Mouse (Mus musculus) limb, embryonic 15.5 days (tissue): ENCODE results near the gene Car11. TPM values are rescaled to one million over a fixed set of nuclear protein-coding genes. Genes with fewer than 3 reads are reported as not detected.
"Not testable (repeated sequence)": the region's sequence is repeated elsewhere in the genome, so short reads cannot be mapped to it uniquely, and the experiment has no call there.

Experiments used
- ATAC-seq: fragments of 200-750 bp; cut with Nextera tagmentation; 2 replicates; pipeline ENCODE4 v1.8.0; 2017; ENCODE audit warnings: low read depth, moderate TSS enrichment; ENCODE audit not compliant: insufficient number of reproducible peaks, low FRiP score, low TSS enrichment
- H3K27ac ChIP-seq: fragments of 300-500 bp; sonication (generic); 2 replicates; pipeline ENCODE4 v1.5.1; 2015; ENCODE audit warnings: moderate library complexity, mild to moderate bottlenecking, inconsistent platforms
- H3K27me3 ChIP-seq: fragments of 300-500 bp; sonication (generic); 2 replicates; pipeline ENCODE4 v1.6.1; 2015; ENCODE audit warnings: inconsistent platforms
- H3K36me3 ChIP-seq: fragments of 300-500 bp; sonication (generic); 2 replicates; pipeline ENCODE4 v1.6.1; 2015; ENCODE audit warnings: inconsistent platforms
- H3K4me1 ChIP-seq: fragments of 300-500 bp; sonication (generic); 2 replicates; pipeline ENCODE4 v1.6.1; 2015; ENCODE audit warnings: inconsistent platforms
- H3K4me2 ChIP-seq: fragments of 300-500 bp; sonication (generic); 2 replicates; pipeline ENCODE4 v1.6.1; 2015; ENCODE audit warnings: mild to moderate bottlenecking, inconsistent platforms
- H3K4me3 ChIP-seq: fragments of 300-500 bp; sonication (generic); 2 replicates; pipeline ENCODE4 v1.5.1; 2015; ENCODE audit warnings: mild to moderate bottlenecking, inconsistent platforms
- H3K9ac ChIP-seq: fragments of 300-500 bp; sonication (generic); 2 replicates; pipeline ENCODE4 v1.6.1; 2015; ENCODE audit warnings: inconsistent platforms
- H3K9me3 ChIP-seq: fragments of 300-500 bp; sonication (generic); 2 replicates; pipeline ENCODE4 v1.6.1; 2016; ENCODE audit warnings: inconsistent platforms
- WGBS: fragments of 180-500 bp; shearing (Covaris S2); methylation state at CpG from one replicate; pipeline ENCODE4 v1.1.7; 2015; 5-methylcytosine and 5-hydroxymethylcytosine counted together
- polyA plus RNA-seq: library from polyadenylated mRNA; unstranded; fragments of >200 nt; fragmentation: Nextera tagmentation; extraction: Ambion mirVana; gene quantifications from 2 replicates; pipeline ENCODE4 v1.2.1, GENCODE M21; 2015

The Car11 gene
- 13.3 and 13.7 TPM in 2 replicates for polyA plus RNA-seq

DNA sequence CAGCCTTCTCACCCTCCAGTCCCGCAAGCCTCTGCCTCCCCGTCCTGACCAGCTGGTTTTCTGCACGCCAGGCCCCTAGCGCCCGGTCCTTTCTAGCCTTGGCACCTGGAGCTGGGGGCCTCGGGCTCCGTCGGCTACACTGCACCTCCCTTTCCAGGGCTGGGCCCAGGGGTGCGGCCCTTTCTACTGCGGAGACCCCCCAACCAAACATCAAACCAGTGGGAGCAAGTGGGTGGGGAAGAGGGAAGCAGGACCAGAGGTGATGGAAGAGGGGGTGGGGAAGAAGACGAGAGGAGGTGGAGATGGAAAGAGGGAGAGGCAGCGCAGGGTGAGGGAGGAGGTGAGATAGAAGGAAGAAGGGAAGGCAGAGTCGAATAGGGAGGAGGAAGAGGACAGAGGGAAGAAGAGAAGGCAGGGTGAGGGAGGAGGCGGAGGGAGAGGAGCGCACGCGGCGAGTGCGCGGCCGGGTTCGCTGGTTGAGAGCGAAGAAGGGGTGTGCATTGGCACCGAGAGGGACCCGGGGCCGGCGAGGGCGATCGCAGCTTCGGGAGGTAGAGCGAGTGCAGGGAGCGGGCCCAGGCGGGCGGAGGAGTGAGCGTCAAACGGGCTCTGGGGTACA, at the start of gene Car11:
TSS of gene Car11 (plus strand) at position 321 of the 619 bp plus-strand sequence.
- Histone ChIP-seq H3K27ac (no peak within 1 kb of the TSS), H3K27me3 (peaks cover 24% of the 10 kb centered on the region), H3K9me3 (no peaks in the 10 kb centered on the region), H3K4me1 (peaks cover 35% of the 10 kb centered on the region), H3K9ac (peak within 1 kb of the TSS; percentile 54), H3K4me3 (peak within 1 kb of the TSS; percentile 47), H3K36me3 (no peaks in the 10 kb centered on the region), H3K4me2 (peak within 1 kb of the TSS; percentile 92)
- WGBS = 1% methylated on average over 36 of the region's 36 CpGs
- no peak for ATAC-seq

GRCm38 (mm10) chr7:45650484-45650883, 49.2 kb upstream of the Car11 start:
- ATAC-seq, H3K9ac ChIP-seq, H3K4me3 ChIP-seq, H3K4me1 ChIP-seq, H3K36me3 ChIP-seq, H3K4me2 ChIP-seq, H3K27me3 ChIP-seq, H3K27ac ChIP-seq, H3K9me3 ChIP-seq: not testable (repeated sequence)
- WGBS = 93% methylated on average over 20 of the region's 20 CpGs

- peaks cover 12% of the 10 kb centered on the region for H3K4me1 ChIP-seq
- H3K9ac ChIP-seq = no peak overlapping the region
- H3K4me2 ChIP-seq = peak overlapping the region; percentile 15; the same call in 1 of the 2 replicates
- no peaks in the 10 kb centered on the region for H3K9me3 ChIP-seq
- ATAC-seq = no peak
- no peak overlapping the region for H3K4me3 ChIP-seq
- H3K36me3 ChIP-seq = no peaks in the 10 kb centered on the region
- H3K27ac ChIP-seq = peak overlapping the region; percentile 35
- 34% methylated on average over 17 of the region's 17 CpGs for WGBS
- H3K27me3 ChIP-seq = no peaks in the 10 kb centered on the region
These were observed 45.1 kb upstream of the Car11 start for GRCm38 (mm10) chr7:45654424-45655047.

GRCm38 (mm10) chr7:45660746-45661478, 38.7 kb upstream of the Car11 start:
- Histone ChIP-seq H3K9me3 (no peaks in the 10 kb centered on the region), H3K27ac (0 out of 2 replicates have a peak overlapping the region, but pooled peaks have one; percentile 0)

DNA sequence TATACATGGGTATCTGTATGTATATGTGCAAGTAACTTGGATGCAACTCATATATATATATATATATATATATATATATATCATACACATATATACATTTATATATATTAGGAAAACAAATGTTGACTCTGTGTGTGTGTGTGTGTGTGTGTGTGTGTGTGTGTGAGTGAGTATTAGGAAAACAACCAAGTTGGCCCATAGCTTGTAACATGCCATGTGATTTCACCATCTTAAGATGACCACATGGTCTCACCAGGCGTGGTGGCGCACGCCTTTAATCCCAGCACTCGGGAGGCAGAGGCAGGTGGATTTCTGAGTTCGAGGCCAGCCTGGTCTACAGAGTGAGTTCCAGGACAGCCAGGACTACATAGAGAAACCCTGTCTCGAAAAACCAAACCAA, 37.9 kb upstream of the Car11 start:
- H3K9me3 ChIP-seq, H3K4me1 ChIP-seq, H3K27me3 ChIP-seq, H3K36me3 ChIP-seq, H3K4me3 ChIP-seq, H3K9ac ChIP-seq, ATAC-seq, H3K27ac ChIP-seq, H3K4me2 ChIP-seq: not testable (repeated sequence)
- 91% methylated on average over 6 of the region's 6 CpGs for WGBS

More at GRCm38 (mm10) chr7:45660746-45661478, 38.7 kb upstream of the Car11 start:
- no peak for ATAC-seq
- Histone ChIP-seq H3K4me3 (no peak overlapping the region), H3K4me1 (peaks cover 12% of the 10 kb centered on the region), H3K27me3 (no peaks in the 10 kb centered on the region), H3K9ac (no peak overlapping the region), H3K4me2 (no peak overlapping the region), H3K36me3 (no peaks in the 10 kb centered on the region)
- 71% methylated on average over 11 of the region's 11 CpGs for WGBS

GRCm38 (mm10) chr7:45665303-45666138, 34.1 kb upstream of the Car11 start:
- no peak overlapping the region for H3K9ac ChIP-seq
- no peaks in the 10 kb centered on the region for H3K9me3 ChIP-seq
- H3K4me3 ChIP-seq = no peak overlapping the region
- H3K27me3 ChIP-seq = no peaks in the 10 kb centered on the region
- peaks cover 7% of the 10 kb centered on the region; the same call in 1 of the 2 replicates for H3K4me1 ChIP-seq
- H3K4me2 ChIP-seq = no peak overlapping the region
- no peaks in the 10 kb centered on the region for H3K36me3 ChIP-seq
- H3K27ac ChIP-seq = peak overlapping the region; percentile 48; the same call in 1 of the 2 replicates
- no peak for ATAC-seq
- WGBS = 41% methylated on average over 13 of the region's 13 CpGs

DNA sequence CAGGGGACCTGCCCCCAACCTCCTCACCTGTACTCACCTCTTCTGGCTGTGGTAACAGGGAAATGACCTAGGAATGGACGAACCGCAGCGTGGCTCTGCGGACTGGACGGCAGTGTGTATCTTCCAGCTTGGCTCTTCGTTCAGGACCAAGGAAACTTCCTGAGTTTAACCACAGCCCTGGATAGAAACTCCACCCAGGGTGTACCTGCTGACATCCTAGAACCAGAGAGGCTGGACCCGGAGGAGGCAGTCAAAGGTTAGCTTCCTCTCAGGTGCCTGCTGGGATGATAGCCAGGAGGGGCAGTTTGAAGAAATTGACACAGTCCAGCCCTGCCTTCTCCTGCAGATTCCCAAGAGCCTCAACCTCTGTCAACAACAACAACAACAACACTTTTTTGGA, 33.5 kb upstream of the Car11 start, which contains the start of gene Fut2:
TSS of gene Fut2 (minus strand) at position 234 of the 400 bp plus-strand sequence.
- Histone ChIP-seq H3K27ac (peak within 1 kb of the TSS; percentile 48; the same call in 1 of the 2 replicates), H3K4me1 (peaks cover 7% of the 10 kb centered on the region; the same call in 1 of the 2 replicates), H3K4me2 (no peak within 1 kb of the TSS), H3K36me3 (no peaks in the 10 kb centered on the region), H3K27me3 (no peaks in the 10 kb centered on the region), H3K9ac (no peak within 1 kb of the TSS), H3K4me3 (no peak within 1 kb of the TSS), H3K9me3 (no peaks in the 10 kb centered on the region)
- 82% methylated on average over 7 of the region's 7 CpGs for WGBS
- ATAC-seq = no peak

DNA sequence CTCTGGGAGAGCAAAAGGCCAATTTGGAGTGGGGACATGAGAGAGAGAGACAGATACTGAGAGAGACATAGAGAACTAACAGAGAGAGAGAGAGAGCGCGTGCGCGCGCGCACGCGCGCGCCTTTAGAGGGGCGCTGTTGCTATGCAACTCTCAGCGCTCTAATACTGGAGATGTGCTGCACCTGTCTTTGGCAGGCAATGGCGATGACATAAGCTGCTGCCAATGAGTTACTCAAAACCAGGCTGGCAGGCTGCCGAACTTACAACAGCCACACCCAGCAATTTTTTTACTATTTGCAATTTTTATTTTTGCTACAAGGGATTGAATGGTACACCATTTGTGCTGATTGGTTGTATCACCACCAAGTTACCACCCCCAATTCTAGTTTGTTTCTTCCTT, 31.9 kb upstream of the Car11 start:
- no peak overlapping the region for H3K4me2 ChIP-seq
- no peak for ATAC-seq
- WGBS = 65% methylated on average over 14 of the region's 14 CpGs
- no peak overlapping the region for H3K27ac ChIP-seq
- no peaks in the 10 kb centered on the region for H3K36me3 ChIP-seq
- peaks cover 7% of the 10 kb centered on the region; the same call in 1 of the 2 replicates for H3K4me1 ChIP-seq
- no peaks in the 10 kb centered on the region for H3K27me3 ChIP-seq
- H3K4me3 ChIP-seq = no peak overlapping the region
- no peak overlapping the region for H3K9ac ChIP-seq
- no peaks in the 10 kb centered on the region for H3K9me3 ChIP-seq

- Histone ChIP-seq H3K36me3 (no peaks in the 10 kb centered on the region), H3K9ac (no peak overlapping the region), H3K4me2 (no peak overlapping the region), H3K27ac (no peak overlapping the region), H3K27me3 (no peaks in the 10 kb centered on the region), H3K4me1 (peaks cover 7% of the 10 kb centered on the region; the same call in 1 of the 2 replicates), H3K9me3 (no peaks in the 10 kb centered on the region), H3K4me3 (no peak overlapping the region)
- no peak for ATAC-seq
- 95% methylated on average over 9 of the region's 9 CpGs for WGBS
These were observed 30.7 kb upstream of the Car11 start for GRCm38 (mm10) chr7:45668921-45669320.

- ATAC-seq = no peak
These were observed 21.9 kb upstream of the Car11 start for GRCm38 (mm10) chr7:45677627-45678295.

DNA sequence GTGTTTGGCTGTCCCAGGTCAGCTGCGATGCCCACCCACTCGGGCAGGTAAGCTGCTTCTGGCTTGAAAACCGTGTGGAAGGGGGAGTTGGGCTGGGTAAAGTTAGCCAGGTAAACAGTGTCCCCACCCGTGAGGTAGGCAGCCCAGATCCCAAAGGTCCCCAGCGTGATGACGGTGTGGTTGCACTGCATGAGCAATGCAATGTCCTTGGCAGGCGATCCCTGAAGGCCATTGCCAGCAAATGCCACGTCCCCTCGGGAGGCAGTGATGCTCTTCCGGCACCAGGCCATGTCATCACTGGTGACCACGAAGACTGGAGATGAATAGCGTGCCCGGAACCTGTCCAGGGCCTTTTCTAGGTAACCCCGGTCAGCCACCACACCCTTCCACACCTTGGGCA, 21.1 kb upstream of the Car11 start:
- Histone ChIP-seq H3K27me3 (no peaks in the 10 kb centered on the region), H3K4me3 (no peak overlapping the region), H3K4me2 (no peak overlapping the region), H3K27ac (no peak overlapping the region), H3K9ac (no peak overlapping the region), H3K9me3 (no peaks in the 10 kb centered on the region), H3K4me1 (peaks cover 3% of the 10 kb centered on the region), H3K36me3 (no peaks in the 10 kb centered on the region)
- no peak for ATAC-seq
- WGBS = 88% methylated on average over 14 of the region's 14 CpGs

More at GRCm38 (mm10) chr7:45677627-45678295, 21.9 kb upstream of the Car11 start:
- Histone ChIP-seq H3K9me3 (no peaks in the 10 kb centered on the region), H3K9ac (no peak overlapping the region), H3K36me3 (no peaks in the 10 kb centered on the region), H3K27me3 (no peaks in the 10 kb centered on the region), H3K27ac (no peak overlapping the region), H3K4me2 (no peak overlapping the region), H3K4me3 (no peak overlapping the region), H3K4me1 (peaks cover 3% of the 10 kb centered on the region)
- WGBS = 72% methylated on average over 7 of the region's 7 CpGs
